ENCODE assay signal across 15 mouse cellular contexts in genomic region chr5:66723626-66724025, GRCm38 (mm10). TPM values are rescaled to one million over a fixed set of nuclear protein-coding genes. Genes with fewer than 3 reads are reported as not detected.
A peak's percentile ranks its signal among the peaks of the same experiment; 100 is the strongest.
DNase-seq lines count a peak whose midpoint lies in the region; ATAC-seq lines count a peak whose summit lies in the region.
"Had no signal": no experiment of that assay in that cellular context is flagged by ENCODE, and none has a peak within 500 bp of the region (broad histone marks: within the 10 kb centered on the region; RNA-seq: fewer than 3 reads in every experiment).

No protein-coding gene starts in this region.

- H3K9me3 ChIP-seq in heart, embryonic 14.5 days (ENCODE audit: control insufficient read depth, low read length), result no peaks in the 10 kb centered on the region
- H3K9me3 ChIP-seq in kidney, embryonic 16.5 days (ENCODE audit: low read length), result no peaks in the 10 kb centered on the region
- H3K9me3 ChIP-seq in embryonic facial prominence, embryonic 10.5 days, result no peaks in the 10 kb centered on the region
- no peaks in the 10 kb centered on the region for H3K9me3 ChIP-seq in embryonic facial prominence, embryonic 14.5 days (ENCODE audit: control insufficient read depth, low read length)
- H3K9me3 ChIP-seq: limb, embryonic 15.5 days; neural tube, embryonic 12.5 days had no signal

- intact Hi-C loops in heart, postnatal 14 days (cut with DNase I), result no loop called here

- WGBS in heart, embryonic 14.5 days, result 61% methylated on average over 3 of the region's 3 CpGs
- 81% methylated on average over 3 of the region's 3 CpGs for WGBS in kidney, embryonic 16.5 days
- WGBS in embryonic facial prominence, embryonic 10.5 days, result 85% methylated on average over 3 of the region's 3 CpGs
- WGBS in embryonic facial prominence, embryonic 14.5 days, result 84% methylated on average over 3 of the region's 3 CpGs

- no peak for ATAC-seq in heart, embryonic 14.5 days (ENCODE audit: insufficient number of reproducible peaks, insufficient read depth, low FRiP score, low read depth)
- no peak for ATAC-seq in kidney, embryonic 16.5 days (ENCODE audit: low FRiP score, low TSS enrichment)
- ATAC-seq in embryonic facial prominence, embryonic 14.5 days (ENCODE audit: low read depth), result no peak
- ATAC-seq: liver, postnatal 0 days had no signal

- peak overlapping the region; percentile 41 to 64 for H3K27ac ChIP-seq in heart, embryonic 14.5 days (replicated peaks in 1 of 2; ENCODE audit: control insufficient read depth in 1 of 2, insufficient read depth in 1 of 2, low read depth in 2 of 2, low read length in 2 of 2)
- H3K27ac ChIP-seq in kidney, embryonic 16.5 days (ENCODE audit: low read length), result peak overlapping the region; percentile 7; the same call in 1 of the 2 replicates
- H3K27ac ChIP-seq in embryonic facial prominence, embryonic 10.5 days (replicated peaks), result peak overlapping the region; percentile 67; the same call in 1 of the 2 replicates
- H3K27ac ChIP-seq in embryonic facial prominence, embryonic 14.5 days (replicated peaks; ENCODE audit: low read depth, low read length), result peak overlapping the region; percentile 59; the same call in 1 of the 2 replicates
- H3K27ac ChIP-seq: limb, embryonic 15.5 days; neural tube, embryonic 12.5 days had no signal

- 0 out of 4 replicates have a peak, but pooled peaks cover 0 to 6% of the 10 kb centered on the region in 2 experiments for H3K4me1 ChIP-seq in heart, embryonic 14.5 days (ENCODE audit: control insufficient read depth in 2 of 2, insufficient read depth in 2 of 2, low read length in 2 of 2)
- H3K4me1 ChIP-seq in kidney, embryonic 16.5 days (ENCODE audit: insufficient read depth, low read length), result 0 out of 2 replicates have a peak, but pooled peaks cover 12% of the 10 kb centered on the region
- H3K4me1 ChIP-seq in embryonic facial prominence, embryonic 10.5 days, result peaks cover 40% of the 10 kb centered on the region
- H3K4me1 ChIP-seq in embryonic facial prominence, embryonic 14.5 days (ENCODE audit: control insufficient read depth, insufficient read depth, low read length), result peaks cover 24% of the 10 kb centered on the region
- H3K4me1 ChIP-seq: neural tube, embryonic 12.5 days had no signal

- no peak overlapping the region for H3K4me2 ChIP-seq in heart, embryonic 14.5 days (ENCODE audit: low read length)
- H3K4me2 ChIP-seq in kidney, embryonic 16.5 days (replicated peaks; ENCODE audit: low read depth, low read length), result no peak overlapping the region
- no peak overlapping the region for H3K4me2 ChIP-seq in embryonic facial prominence, embryonic 14.5 days (ENCODE audit: low read depth, low read length)
- H3K4me2 ChIP-seq: limb, embryonic 15.5 days; neural tube, embryonic 12.5 days had no signal

- no peak overlapping the region for H3K4me3 ChIP-seq in heart, embryonic 14.5 days (ENCODE audit: control insufficient read depth in 1 of 2, insufficient read depth in 1 of 2, low read depth in 1 of 2, low read length in 2 of 2)
- no peak overlapping the region for H3K4me3 ChIP-seq in kidney, embryonic 16.5 days (ENCODE audit: low read length)
- H3K4me3 ChIP-seq in embryonic facial prominence, embryonic 10.5 days, result no peak overlapping the region
- no peak overlapping the region for H3K4me3 ChIP-seq in embryonic facial prominence, embryonic 14.5 days (ENCODE audit: low read depth, low read length)
- H3K4me3 ChIP-seq: limb, embryonic 15.5 days; neural tube, embryonic 12.5 days had no signal

- DNase-seq in heart, postnatal 14 days, result no peak
- DNase-seq in kidney, adult 8-10 months, result no peak
- no peak for DNase-seq in embryonic facial prominence, embryonic 10.5 days (ENCODE audit: low spot score)
- no peak for DNase-seq in embryonic facial prominence, embryonic 14.5 days (ENCODE audit: low spot score)
- no peak for DNase-seq in thymus, postnatal 0 days (ENCODE audit: low spot score)
- DNase-seq: cerebellum, postnatal 36 days; kidney, adult 11 months; liver, postnatal 0 days; right cerebral cortex, postnatal 25 days had no signal

- H3K9ac ChIP-seq in heart, embryonic 14.5 days (ENCODE audit: low read length), result no peak overlapping the region
- no peak overlapping the region for H3K9ac ChIP-seq in kidney, embryonic 16.5 days (replicated peaks; ENCODE audit: low read length)
- H3K9ac ChIP-seq in embryonic facial prominence, embryonic 14.5 days (ENCODE audit: low read depth, low read length), result no peak overlapping the region
- H3K9ac ChIP-seq: limb, embryonic 15.5 days; liver, postnatal 0 days; neural tube, embryonic 12.5 days had no signal

- H3K36me3 ChIP-seq in heart, embryonic 14.5 days (ENCODE audit: control insufficient read depth, insufficient read depth, low read length), result no peaks in the 10 kb centered on the region
- no peaks in the 10 kb centered on the region for H3K36me3 ChIP-seq in kidney, embryonic 16.5 days (ENCODE audit: insufficient read depth, low read length)
- H3K36me3 ChIP-seq in embryonic facial prominence, embryonic 10.5 days (replicated peaks), result no peaks in the 10 kb centered on the region
- H3K36me3 ChIP-seq in embryonic facial prominence, embryonic 14.5 days (ENCODE audit: control insufficient read depth, insufficient read depth, low read length), result no peaks in the 10 kb centered on the region
- H3K36me3 ChIP-seq: limb, embryonic 15.5 days; neural tube, embryonic 12.5 days had no signal

- peaks cover 91% of the 10 kb centered on the region for H3K27me3 ChIP-seq in heart, embryonic 14.5 days (ENCODE audit: control insufficient read depth, insufficient read depth, low read length)
- H3K27me3 ChIP-seq in kidney, embryonic 16.5 days (ENCODE audit: insufficient read depth, low read length), result no peaks in the 10 kb centered on the region
- no peaks in the 10 kb centered on the region for H3K27me3 ChIP-seq in embryonic facial prominence, embryonic 10.5 days (replicated peaks; ENCODE audit: low read depth, poor library complexity, severe bottlenecking)
- H3K27me3 ChIP-seq in embryonic facial prominence, embryonic 14.5 days (replicated peaks; ENCODE audit: control insufficient read depth, insufficient read depth, low read length), result no peaks in the 10 kb centered on the region
- H3K27me3 ChIP-seq: limb, embryonic 15.5 days; neural tube, embryonic 12.5 days had no signal

RNA-seq across cellular contexts. Expression of gene Limch1, which starts 22.0 kb away (rescaled TPM):
- polyA plus RNA-seq in heart, embryonic 14.5 days (2014; fragmentation: Nextera tagmentation; extraction: Ambion mirVana), result 28.2 and 30.9 TPM in 2 replicates
- 100 to 1,000 TPM; 189 to 196 TPM for total RNA-seq in heart, postnatal 14 days (2021)
- 36.3 and 37.5 TPM in 2 replicates for polyA plus RNA-seq in kidney, embryonic 16.5 days (2015; fragmentation: Nextera tagmentation; extraction: Ambion mirVana)
- polyA plus RNA-seq in embryonic facial prominence, embryonic 10.5 days (2016; fragmentation: Nextera tagmentation; extraction: Ambion mirVana), result 47.1 and 50.8 TPM in 2 replicates
- 70.5 and 71.1 TPM in 2 replicates for polyA plus RNA-seq in embryonic facial prominence, embryonic 14.5 days (2014; fragmentation: Nextera tagmentation; extraction: Ambion mirVana)
- 9.4 and 12.9 TPM in 2 replicates for polyA plus RNA-seq in thymus, postnatal 0 days (2015; fragmentation: Nextera tagmentation; extraction: Ambion mirVana)
- total RNA-seq: granulocyte monocyte progenitor cell, adult 5-6 weeks; megakaryocyte-erythroid progenitor cell, adult 5-6 weeks had no signal

RNA-seq across cellular contexts. Expression of gene Uchl1, which starts 47.7 kb away (rescaled TPM):
- polyA plus RNA-seq in heart, embryonic 14.5 days (2014; fragmentation: Nextera tagmentation; extraction: Ambion mirVana), result 113 and 147 TPM in 2 replicates
- 10 to 100 TPM; 13.8 to 14.1 TPM for total RNA-seq in heart, postnatal 14 days (2021)
- 59.3 and 67.9 TPM in 2 replicates for polyA plus RNA-seq in kidney, embryonic 16.5 days (2015; fragmentation: Nextera tagmentation; extraction: Ambion mirVana)
- polyA plus RNA-seq in embryonic facial prominence, embryonic 10.5 days (2016; fragmentation: Nextera tagmentation; extraction: Ambion mirVana), result 128 and 137 TPM in 2 replicates
- polyA plus RNA-seq in embryonic facial prominence, embryonic 14.5 days (2014; fragmentation: Nextera tagmentation; extraction: Ambion mirVana), result 142 TPM in 2 replicates
- 3.8 and 4.3 TPM in 2 replicates for polyA plus RNA-seq in thymus, postnatal 0 days (2015; fragmentation: Nextera tagmentation; extraction: Ambion mirVana)

Comparison
In these comparisons a context has a peak if more than half of its experiments do, and no peak if none do; other contexts are left out.
1. H3K27ac ChIP-seq: peak in every context shown above with its lines; median percentile 67 in embryonic facial prominence, embryonic 10.5 days; 59 in embryonic facial prominence, embryonic 14.5 days; 52 in heart, embryonic 14.5 days; 7 in kidney, embryonic 16.5 days.
2. RNA of gene Uchl1, which starts 47.7 kb away (polyA plus RNA-seq): 113 to 147 TPM in heart, embryonic 14.5 days, 142 TPM in embryonic facial prominence, embryonic 14.5 days, 128 to 137 TPM in embryonic facial prominence, embryonic 10.5 days and 59.3 to 67.9 TPM in kidney, embryonic 16.5 days; 3.8 to 4.3 TPM in thymus, postnatal 0 days; every median in the first group is over 10 times any median in the second.